Comparison of ENCODE assay signal across 11 mouse cellular contexts in the genomic region with DNA sequence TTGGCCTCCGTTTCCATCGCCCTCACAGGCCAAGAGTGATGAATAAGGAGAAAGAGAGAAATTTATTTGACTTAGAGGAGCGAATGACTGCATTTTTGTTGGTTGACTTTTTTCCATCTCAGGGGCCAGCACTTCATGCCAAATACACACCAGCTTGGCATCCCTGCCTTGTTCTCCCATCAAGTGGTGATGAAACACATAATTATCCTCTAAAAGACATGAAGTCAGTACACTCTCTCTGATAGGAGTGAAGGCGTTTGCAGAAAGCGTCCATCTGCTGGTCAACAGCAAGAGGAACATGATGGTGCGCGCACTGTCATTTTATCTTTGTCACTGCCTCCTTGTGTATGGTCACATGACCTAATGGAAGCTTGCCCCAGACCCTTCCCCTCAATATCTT.
DNase-seq lines count a peak whose midpoint lies in the region; ATAC-seq and TF ChIP-seq lines count a peak whose summit lies in the region.
"Had no signal": no experiment of that assay in that cellular context is flagged by ENCODE, and none has a peak within 500 bp of the region (broad histone marks: within the 10 kb centered on the region; RNA-seq: fewer than 3 reads in every experiment).

No protein-coding gene starts in this region.

- H3K27me3 ChIP-seq in heart, embryonic 12.5 days (replicated peaks): no peaks in the 10 kb centered on the region
- no peaks in the 10 kb centered on the region for H3K27me3 ChIP-seq in kidney, adult 2 months (replicated peaks; ENCODE audit: control insufficient read depth, insufficient read depth, low read length)
- H3K27me3 ChIP-seq: embryonic facial prominence, embryonic 15.5 days; limb, embryonic 13.5 days had no signal

- no peak for ATAC-seq in heart, embryonic 12.5 days (ENCODE audit: insufficient number of reproducible peaks, low FRiP score)
- ATAC-seq: intestine, postnatal 0 days had no signal

- no peak overlapping the region for H3K9ac ChIP-seq in heart, embryonic 12.5 days
- H3K9ac ChIP-seq: embryonic facial prominence, embryonic 15.5 days; limb, embryonic 13.5 days had no signal

- TF ChIP-seq POLR2A in lung, adult 2 months (IDR thresholded peaks at IDR 0.05; ENCODE audit: borderline replicate concordance, extremely low read depth, low read depth, low read length): no peak
- no peak for TF ChIP-seq POLR2A in kidney, adult 2 months (IDR thresholded peaks at IDR 0.05; ENCODE audit: low read depth, low read length)

- no peak overlapping the region for H3K4me2 ChIP-seq in heart, embryonic 12.5 days
- H3K4me2 ChIP-seq: embryonic facial prominence, embryonic 15.5 days; limb, embryonic 13.5 days had no signal

- H3K4me1 ChIP-seq in heart, embryonic 12.5 days (replicated peaks): no peaks in the 10 kb centered on the region
- no peaks in the 10 kb centered on the region for H3K4me1 ChIP-seq in lung, adult 2 months (ENCODE audit: control insufficient read depth, insufficient read depth, low read length)
- H3K4me1 ChIP-seq in kidney, adult 2 months (ENCODE audit: control insufficient read depth, insufficient read depth, low read length): no peaks in the 10 kb centered on the region

- WGBS in heart, embryonic 12.5 days: 69% methylated on average over 7 of the region's 7 CpGs
- WGBS in lung, adult 2 months: 65% methylated on average over 7 of the region's 7 CpGs
- whole genome bisulfite sequencing in kidney, adult 2 months: 89% methylated on average over 7 of the region's 7 CpGs

- intact Hi-C loops in left cerebral cortex, adult 2 months (cut with DNase I): no loop called here

- H3K9me3 ChIP-seq in heart, embryonic 12.5 days (replicated peaks): no peaks in the 10 kb centered on the region
- H3K9me3 ChIP-seq: embryonic facial prominence, embryonic 15.5 days; limb, embryonic 13.5 days had no signal

- DNase-seq in heart, adult 8-10 months (ENCODE audit: low spot score): peak; percentile 26
- DNase-seq in 3T3-L1 (ENCODE audit: low read depth, low spot score) (peak; percentile 2), adipocyte (ENCODE audit: low spot score) (peak; percentile 8)
- DNase-seq in lung, adult 2 months: peak; percentile 24
- no peak for DNase-seq in kidney, adult 2 months
- DNase-seq in right cerebral cortex, postnatal 36 days (ENCODE audit: low spot score in 2 of 2): no peak
- DNase-seq in left cerebral cortex, adult 2 months (ENCODE audit: extremely low spot score in 1 of 2, low spot score in 2 of 2): no peak

- no peak overlapping the region for H3K27ac ChIP-seq in heart, embryonic 12.5 days (ENCODE audit: poor library complexity, severe bottlenecking)
- no peak overlapping the region for H3K27ac ChIP-seq in kidney, adult 2 months (ENCODE audit: insufficient read depth, low read depth, low read length)
- H3K27ac ChIP-seq in left cerebral cortex, adult 2 months: no peak overlapping the region
- H3K27ac ChIP-seq: embryonic facial prominence, embryonic 15.5 days; limb, embryonic 13.5 days had no signal

- TF ChIP-seq CTCF in lung, adult 2 months (IDR thresholded peaks at IDR 0.05; ENCODE audit: insufficient read depth, low read length): no peak
- TF ChIP-seq CTCF in kidney, adult 2 months (conservative IDR thresholded peaks at IDR 0.05; ENCODE audit: insufficient read depth, insufficient read length, low read depth, low read length): no peak
- TF ChIP-seq CTCF in left cerebral cortex, adult 2 months (IDR thresholded peaks at IDR 0.05): no peak; the same call in 1 of the 2 replicates

- no peak overlapping the region for H3K4me3 ChIP-seq in heart, embryonic 12.5 days
- no peak overlapping the region for H3K4me3 ChIP-seq in lung, adult 2 months (replicated peaks; ENCODE audit: extremely low read depth, low read depth, low read length)
- no peak overlapping the region for H3K4me3 ChIP-seq in kidney, adult 2 months (ENCODE audit: insufficient read depth, low read depth, low read length)
- H3K4me3 ChIP-seq in left cerebral cortex, adult 2 months: no peak overlapping the region
- H3K4me3 ChIP-seq: embryonic facial prominence, embryonic 15.5 days; limb, embryonic 13.5 days had no signal

- H3K36me3 ChIP-seq in heart, embryonic 12.5 days: no peaks in the 10 kb centered on the region
- H3K36me3 ChIP-seq in kidney, adult 2 months (ENCODE audit: control insufficient read depth, insufficient read depth, low read length): no peaks in the 10 kb centered on the region
- H3K36me3 ChIP-seq: embryonic facial prominence, embryonic 15.5 days; limb, embryonic 13.5 days had no signal

Comparison
In these comparisons a context has a peak if more than half of its experiments do, and no peak if none do; other contexts are left out.
1. DNase-seq: peak in heart, adult 8-10 months (single experiment), 3T3-L1 (single experiment), adipocyte (single experiment) and lung, adult 2 months (single experiment); none in kidney, adult 2 months (single experiment), right cerebral cortex, postnatal 36 days (0 of 2) and left cerebral cortex, adult 2 months (0 of 2).